Mouse (Mus musculus) MEL (cell line): ENCODE data around the gene Zbtb20. TPM values are rescaled to one million over a fixed set of nuclear protein-coding genes. Genes with fewer than 3 reads are reported as not detected.

Experiments used
- DNase-seq: peaks from one replicate; pipeline ENCODE4 v3.0.0; 2011; ENCODE audit warnings: low read depth, low spot score
- H3K27ac ChIP-seq: 2 replicates; pipeline ENCODE4 v1.5.1; 2012; ENCODE audit warnings: low read depth, mild to moderate bottlenecking, control low read depth, low read length, moderate library complexity; ENCODE audit not compliant: control insufficient read depth
- H3K27me3 ChIP-seq, 2 experiments: fragments of 150-350 bp in 1 of 2; sonication (generic) in 1 of 2; 2 replicates each; pipeline ENCODE4 v1.6.1; 2012; ENCODE audit warnings: low read length in 2 of 2, mild to moderate bottlenecking in 2 of 2, improper control_type of control experiment in 1 of 2, moderate library complexity in 1 of 2; ENCODE audit not compliant: insufficient read depth in 2 of 2, control insufficient read depth in 1 of 2
- H3K36me3 ChIP-seq, 2 experiments: 2 replicates each; pipeline ENCODE4 v1.6.1; 2012 to 2014; ENCODE audit warnings: low read length in 2 of 2, improper control_type of control experiment in 1 of 2, inconsistent platforms in 1 of 2, mild to moderate bottlenecking in 1 of 2; ENCODE audit not compliant: insufficient read depth in 2 of 2, control insufficient read depth in 1 of 2
- H3K4me1 ChIP-seq, 2 experiments: fragments of 150-350 bp in 1 of 2; sonication (generic) in 1 of 2; 2 replicates each; pipeline ENCODE4 v1.6.1; 2012; ENCODE audit warnings: low read length in 2 of 2, improper control_type of control experiment in 1 of 2, mild to moderate bottlenecking in 1 of 2; ENCODE audit not compliant: insufficient read depth in 2 of 2, control insufficient read depth in 1 of 2
- H3K4me3 ChIP-seq, 2 experiments: fragments of 150-350 bp in 1 of 2; sonication (generic) in 1 of 2; 2 replicates each; pipeline ENCODE4 v1.5.1; 2012; ENCODE audit warnings: low read depth in 2 of 2, low read length in 2 of 2, mild to moderate bottlenecking in 2 of 2, moderate library complexity in 2 of 2, control low read depth in 1 of 2, improper control_type of control experiment in 1 of 2; ENCODE audit not compliant: control insufficient read depth in 1 of 2, insufficient read depth in 1 of 2
- H3K79me2 ChIP-seq: 2 replicates; pipeline ENCODE4 v1.6.1; 2012; ENCODE audit warnings: mild to moderate bottlenecking, low read length, moderate library complexity; ENCODE audit not compliant: control insufficient read depth, poor library complexity, insufficient read depth
- H3K9ac ChIP-seq: 2 replicates; pipeline ENCODE4 v1.6.1; 2012; ENCODE audit warnings: low read depth, mild to moderate bottlenecking, control low read depth, low read length, moderate library complexity; ENCODE audit not compliant: control insufficient read depth, poor library complexity, severe bottlenecking
- H3K9me3 ChIP-seq: fragments of 150-350 bp; sonication (generic); replicated peaks from 2 replicates; pipeline ENCODE4 v1.6.1; 2012; ENCODE audit warnings: mild to moderate bottlenecking, low read length, improper control_type of control experiment, moderate library complexity; ENCODE audit not compliant: insufficient read depth
- BHLHE40 ChIP-seq: IDR thresholded peaks from 2 replicates; pipeline ENCODE4 v1.6.1; 2012; ENCODE audit warnings: low read depth, mild to moderate bottlenecking, inconsistent platforms, low read length, improper control_type of control experiment, borderline replicate concordance
- CHD1 ChIP-seq: IDR thresholded peaks from 2 replicates; pipeline ENCODE4 v1.6.1; 2012; ENCODE audit warnings: low read depth, mild to moderate bottlenecking, inconsistent platforms, low read length, improper control_type of control experiment
- CHD2 ChIP-seq: IDR thresholded peaks from 2 replicates; pipeline ENCODE4 v1.6.1; 2011; ENCODE audit warnings: low read length, improper control_type of control experiment
- EP300 ChIP-seq, 2 experiments: IDR thresholded peaks; 2 replicates each; pipeline ENCODE4 v1.6.1; 2011; ENCODE audit warnings: improper control_type of control experiment in 2 of 2, low read length in 2 of 2, low read depth in 1 of 2, mild to moderate bottlenecking in 1 of 2
- GATA1 ChIP-seq: IDR thresholded peaks from 2 replicates; pipeline ENCODE4 v1.6.1; 2011; ENCODE audit warnings: low read depth, low read length, improper control_type of control experiment
- HCFC1 ChIP-seq: IDR thresholded peaks from 2 replicates; pipeline ENCODE4 v1.6.1; 2012; ENCODE audit warnings: low read depth, mild to moderate bottlenecking, inconsistent platforms, low read length, improper control_type of control experiment, moderate library complexity
- KAT2A ChIP-seq: conservative IDR thresholded peaks from 2 replicates; pipeline ENCODE4 v1.6.1; 2012; ENCODE audit warnings: low read depth, low read length, improper control_type of control experiment, inconsistent platforms
- MAFK ChIP-seq: IDR thresholded peaks from 2 replicates; pipeline ENCODE4 v1.6.1; 2011; ENCODE audit warnings: low read depth, mild to moderate bottlenecking, low read length, improper control_type of control experiment, borderline replicate concordance
- MAX ChIP-seq: IDR thresholded peaks from 2 replicates; pipeline ENCODE4 v1.6.1; 2011; ENCODE audit warnings: low read length, improper control_type of control experiment
- MEF2A ChIP-seq: IDR thresholded peaks from 2 replicates; pipeline ENCODE4 v1.6.1; 2014; ENCODE audit warnings: low read depth, mild to moderate bottlenecking, inconsistent platforms, low read length, improper control_type of control experiment; ENCODE audit not compliant: poor library complexity, insufficient replicate concordance, severe bottlenecking; ENCODE audit errors: extremely low read depth
- MXI1 ChIP-seq: IDR thresholded peaks from 2 replicates; pipeline ENCODE4 v1.6.1; 2011; ENCODE audit warnings: mild to moderate bottlenecking, low read depth, low read length, improper control_type of control experiment
- NELFE ChIP-seq: IDR thresholded peaks from 2 replicates; pipeline ENCODE4 v1.6.1; 2011; ENCODE audit warnings: low read depth, low read length, improper control_type of control experiment
- RAD21 ChIP-seq: IDR thresholded peaks from 2 replicates; pipeline ENCODE4 v1.6.1; 2011; ENCODE audit warnings: mild to moderate bottlenecking, low read depth, low read length, improper control_type of control experiment
- RCOR1 ChIP-seq: IDR thresholded peaks from 2 replicates; pipeline ENCODE4 v1.6.1; 2012; ENCODE audit warnings: low read depth, mild to moderate bottlenecking, inconsistent platforms, low read length, improper control_type of control experiment
- SIN3A ChIP-seq: IDR thresholded peaks from 2 replicates; pipeline ENCODE4 v1.6.1; 2012; ENCODE audit warnings: low read length, improper control_type of control experiment, inconsistent platforms
- TAL1 ChIP-seq: IDR thresholded peaks from 2 replicates; pipeline ENCODE4 v1.6.1; 2012; ENCODE audit warnings: mild to moderate bottlenecking, inconsistent platforms, low read length, moderate library complexity, mixed read lengths
- TCF12 ChIP-seq: IDR thresholded peaks from 2 replicates; pipeline ENCODE4 v1.6.1; 2014; ENCODE audit warnings: low read depth, mild to moderate bottlenecking, inconsistent platforms, low read length, improper control_type of control experiment, moderate library complexity
- USF1 ChIP-seq: IDR thresholded peaks from 2 replicates; pipeline ENCODE4 v1.6.1; 2014; ENCODE audit warnings: low read depth, mild to moderate bottlenecking, inconsistent platforms, low read length, improper control_type of control experiment, moderate library complexity
- ZC3H11A ChIP-seq: IDR thresholded peaks from 2 replicates; pipeline ENCODE4 v1.6.1; 2012; ENCODE audit warnings: low read depth, mild to moderate bottlenecking, inconsistent platforms, low read length, improper control_type of control experiment
- ZKSCAN1 ChIP-seq: IDR thresholded peaks from 2 replicates; pipeline ENCODE4 v1.6.1; 2012; ENCODE audit warnings: low read depth, mild to moderate bottlenecking, inconsistent platforms, low read length, improper control_type of control experiment, moderate library complexity
- ZMIZ1 ChIP-seq: IDR thresholded peaks from 2 replicates; pipeline ENCODE4 v1.6.1; 2012; ENCODE audit warnings: low read depth, mild to moderate bottlenecking, inconsistent platforms, low read length, improper control_type of control experiment, moderate library complexity
- polyA plus RNA-seq, 2 experiments: library from polyadenylated mRNA; stranded (reverse) in 1 of 2; unstranded in 1 of 2; fragments of >175 nt in 1 of 2; fragments of >200 nt in 1 of 2; gene quantifications; 2 replicates each; pipeline versions ENCODE4 v1.2.1 to v1.2.4; 2012; ENCODE audit warnings: low replicate concordance in 2 of 2, low read depth in 1 of 2; ENCODE audit not compliant: insufficient read length in 2 of 2, insufficient read depth in 1 of 2, missing spikeins in 1 of 2
- total RNA-seq: library from RNA; depleted of rRNA; stranded (reverse); fragments of 300-350 nt; gene quantifications from 2 replicates; pipeline ENCODE4 v1.2.3, GENCODE M21; 2012

Gene Zbtb20
- total and polyA plus RNA-seq, 3 experiments = 0.17 to 0.27 TPM; not detected in 1

- TF ChIP-seq SIN3A = no peak
- TF ChIP-seq MEF2A = no peak
- TF ChIP-seq NELFE = no peak
- no peak for TF ChIP-seq GATA1
- TF ChIP-seq MAFK = no peak
- peak; percentile 55; the same call in 1 of the 2 replicates for TF ChIP-seq ZC3H11A
- TF ChIP-seq ZKSCAN1 = no peak
- no peak for TF ChIP-seq ZMIZ1
- TF ChIP-seq RCOR1 = no peak
- no peak for TF ChIP-seq TCF12
- no peak for TF ChIP-seq MAX
- TF ChIP-seq CHD2 = no peak
- TF ChIP-seq HCFC1 = no peak
- TF ChIP-seq EP300 (IDR thresholded peaks at IDR 0.05; ENCODE audit: low read depth in 1 of 2, low read length in 2 of 2) = no peak
- no peak for TF ChIP-seq BHLHE40
- TF ChIP-seq USF1 = no peak
- TF ChIP-seq TAL1 = no peak
- TF ChIP-seq MXI1 = no peak
- no peak for TF ChIP-seq KAT2A
- no peak for TF ChIP-seq CHD1
- TF ChIP-seq RAD21 = peak; percentile 75
These were observed 698.5 kb downstream of the Zbtb20 start (continued) for GRCm38 (mm10) chr16:43574006-43574764.

DNA sequence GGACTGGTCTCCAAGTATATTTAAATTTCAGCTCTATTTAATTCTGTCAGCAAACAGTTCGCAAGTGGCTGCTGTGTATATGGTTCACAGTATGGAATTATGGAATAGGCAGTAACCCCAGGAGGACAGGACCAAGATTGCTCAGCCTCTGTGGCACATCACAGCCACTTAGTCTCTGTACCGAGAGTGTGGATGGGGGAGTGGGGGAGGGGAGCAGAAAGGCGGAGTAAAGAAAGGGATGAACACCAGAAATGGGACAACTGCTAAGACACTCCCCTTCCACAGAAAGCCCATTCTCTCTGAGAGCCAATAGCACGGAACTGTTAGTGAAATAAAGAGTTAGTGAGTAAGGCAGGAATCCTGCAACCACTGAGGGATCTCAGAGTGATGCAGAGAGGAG lies 699.4 kb downstream of the Zbtb20 start:
- H3K27me3 ChIP-seq = no peaks in the 10 kb centered on the region

More for the DNA sequence above, 699.4 kb downstream of the Zbtb20 start:
- TF ChIP-seq ZC3H11A = no peak
- Histone ChIP-seq H3K4me1 (peaks cover 2 to 12% of the 10 kb centered on the region in 2 experiments; a peak in 3 of 4 replicates), H3K9me3 (no peaks in the 10 kb centered on the region), H3K79me2 (no peaks in the 10 kb centered on the region), H3K36me3 (peaks cover 0 to 9% of the 10 kb centered on the region in 2 experiments; a peak in 2 of 4 replicates), H3K4me3 (no peak overlapping the region), H3K9ac (no peak overlapping the region), H3K27ac (no peak overlapping the region)
- DNase-seq = no peak
